Mouse (Mus musculus): Measurements from ENCODE around the gene Nf2. TPM values are rescaled to one million over a fixed set of nuclear protein-coding genes. Genes with fewer than 3 reads are reported as not detected.

Nf2 gene
- polyA plus RNA-seq, 1 experiment = 21.3 TPM

DNA sequence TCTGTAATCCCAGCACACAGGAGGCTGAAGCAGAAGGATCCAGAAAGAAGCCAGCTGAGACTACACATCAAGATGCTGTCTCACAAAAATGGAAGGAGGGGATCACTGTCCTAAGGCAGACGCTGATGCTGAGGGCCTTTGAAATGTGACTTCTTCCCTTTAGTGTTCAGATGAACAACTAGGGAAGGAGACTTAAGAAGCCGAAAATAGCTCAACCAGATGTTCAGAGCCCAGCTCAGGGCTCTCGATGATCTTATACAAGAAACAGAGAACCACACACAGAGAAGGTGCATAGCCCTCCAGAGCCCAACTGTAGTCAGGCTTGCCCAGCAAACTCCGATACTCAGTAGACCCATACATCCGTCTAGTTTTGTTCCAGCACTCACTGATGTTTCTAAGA is 12.0 kb downstream of the Nf2 start:
- no peak for DNase-seq (ENCODE audit: low read depth in 1 of 2, low spot score in 2 of 2)
- WGBS = 38% methylated on average over 5 of the region's 5 CpGs
- TF ChIP-seq CTCF (IDR thresholded peaks at IDR 0.05; ENCODE audit: extremely low read depth, insufficient read depth, insufficient read length, insufficient replicate concordance) (no peak), POLR2A (IDR thresholded peaks at IDR 0.05; ENCODE audit: low read depth, low read length) (no peak)

DNA sequence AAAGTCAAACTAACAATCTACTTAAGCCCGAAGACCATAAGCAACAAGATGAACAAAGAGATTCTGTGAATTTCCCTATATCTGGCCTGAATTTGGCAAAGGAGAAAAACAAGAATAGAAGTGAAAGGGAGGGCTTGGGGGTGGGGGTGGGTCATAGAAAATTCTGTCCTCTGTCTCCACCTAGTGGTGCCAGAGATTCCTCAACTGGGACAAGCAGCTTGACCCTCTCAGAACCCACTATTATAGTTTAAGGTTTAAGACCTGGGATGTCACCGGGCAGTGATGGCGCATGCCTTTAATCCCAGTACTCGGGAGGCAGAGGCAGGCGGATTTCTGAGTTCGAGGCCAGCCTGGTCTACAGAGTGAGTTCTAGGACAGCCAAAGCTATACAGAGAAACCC is 12.6 kb downstream of the Nf2 start:
- Histone ChIP-seq H3K27ac (ENCODE audit: insufficient read depth, low read length) (no peak overlapping the region), H3K27me3 (ENCODE audit: control insufficient read depth, insufficient read depth, low read length) (no peaks in the 10 kb centered on the region), H3K4me3 (ENCODE audit: extremely low read depth, insufficient read depth, insufficient read length) (no peak overlapping the region), H3K36me3 (ENCODE audit: control insufficient read depth, insufficient read depth, low read length) (no peaks in the 10 kb centered on the region), H3K4me1 (ENCODE audit: control insufficient read depth, insufficient read depth, insufficient read length) (no peaks in the 10 kb centered on the region)
- TF ChIP-seq POLR2A (IDR thresholded peaks at IDR 0.05; ENCODE audit: low read depth, low read length) = no peak
- peak; percentile 47; the same call in 1 of the 2 replicates for TF ChIP-seq CTCF (IDR thresholded peaks at IDR 0.05; ENCODE audit: extremely low read depth, insufficient read depth, insufficient read length, insufficient replicate concordance)
- DNase-seq (ENCODE audit: low read depth in 1 of 2, low spot score in 2 of 2) = peak; percentile 21 to 36
- WGBS = 44% methylated on average over 6 of the region's 6 CpGs

More for the DNA sequence above, 12.0 kb downstream of the Nf2 start:
- Histone ChIP-seq H3K36me3 (ENCODE audit: control insufficient read depth, insufficient read depth, low read length) (no peaks in the 10 kb centered on the region), H3K27me3 (ENCODE audit: control insufficient read depth, insufficient read depth, low read length) (no peaks in the 10 kb centered on the region), H3K4me1 (ENCODE audit: control insufficient read depth, insufficient read depth, insufficient read length) (no peaks in the 10 kb centered on the region), H3K4me3 (ENCODE audit: extremely low read depth, insufficient read depth, insufficient read length) (no peak overlapping the region), H3K27ac (ENCODE audit: insufficient read depth, low read length) (no peak overlapping the region)

DNA sequence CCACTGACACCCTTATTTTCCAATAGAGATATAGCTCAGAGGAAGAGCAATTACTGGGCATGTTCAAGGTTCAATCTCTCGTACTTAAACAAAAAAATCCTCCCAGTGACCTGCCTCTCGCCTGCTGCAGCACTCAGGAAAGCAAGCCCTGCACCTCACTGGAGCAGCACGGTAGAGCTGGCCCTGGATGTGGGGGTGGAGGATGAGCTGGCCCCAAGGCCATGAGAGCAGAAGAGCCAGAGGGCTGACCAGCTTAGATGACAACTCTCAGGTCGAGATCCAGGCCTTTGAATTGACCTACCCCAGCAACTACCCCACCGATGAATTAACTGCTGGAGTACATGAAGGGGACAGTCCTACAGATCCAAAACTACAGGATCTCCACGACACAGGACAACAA is 13.9 kb downstream of the Nf2 start:
- no peak for DNase-seq (ENCODE audit: low read depth in 1 of 2, low spot score in 2 of 2)
- H3K4me1 ChIP-seq (ENCODE audit: control insufficient read depth, insufficient read depth, insufficient read length) = no peaks in the 10 kb centered on the region
- no peak overlapping the region for H3K4me3 ChIP-seq (ENCODE audit: extremely low read depth, insufficient read depth, insufficient read length)
- no peak for TF ChIP-seq POLR2A (IDR thresholded peaks at IDR 0.05; ENCODE audit: low read depth, low read length)
- TF ChIP-seq CTCF (IDR thresholded peaks at IDR 0.05; ENCODE audit: extremely low read depth, insufficient read depth, insufficient read length, insufficient replicate concordance) = no peak
- WGBS = 90% methylated on average over 6 of the region's 6 CpGs
- no peaks in the 10 kb centered on the region for H3K36me3 ChIP-seq (ENCODE audit: control insufficient read depth, insufficient read depth, low read length)
- H3K27ac ChIP-seq (ENCODE audit: insufficient read depth, low read length) = no peak overlapping the region
- H3K27me3 ChIP-seq (ENCODE audit: control insufficient read depth, insufficient read depth, low read length) = no peaks in the 10 kb centered on the region

GRCm38 (mm10) chr11:4833295-4833939 is 15.9 kb downstream of the Nf2 start:
- no peak for DNase-seq (ENCODE audit: low read depth in 1 of 2, low spot score in 2 of 2)
- 81% methylated on average over 3 of the region's 3 CpGs for WGBS
- H3K4me1 ChIP-seq (ENCODE audit: control insufficient read depth, insufficient read depth, insufficient read length) = no peaks in the 10 kb centered on the region
- no peak overlapping the region for H3K27ac ChIP-seq (ENCODE audit: insufficient read depth, low read length)
- no peak for TF ChIP-seq CTCF (IDR thresholded peaks at IDR 0.05; ENCODE audit: extremely low read depth, insufficient read depth, insufficient read length, insufficient replicate concordance)
- no peak for TF ChIP-seq POLR2A (IDR thresholded peaks at IDR 0.05; ENCODE audit: low read depth, low read length)
- no peak overlapping the region for H3K4me3 ChIP-seq (ENCODE audit: extremely low read depth, insufficient read depth, insufficient read length)
- H3K36me3 ChIP-seq (ENCODE audit: control insufficient read depth, insufficient read depth, low read length) = no peaks in the 10 kb centered on the region
- no peaks in the 10 kb centered on the region for H3K27me3 ChIP-seq (ENCODE audit: control insufficient read depth, insufficient read depth, low read length)

DNA sequence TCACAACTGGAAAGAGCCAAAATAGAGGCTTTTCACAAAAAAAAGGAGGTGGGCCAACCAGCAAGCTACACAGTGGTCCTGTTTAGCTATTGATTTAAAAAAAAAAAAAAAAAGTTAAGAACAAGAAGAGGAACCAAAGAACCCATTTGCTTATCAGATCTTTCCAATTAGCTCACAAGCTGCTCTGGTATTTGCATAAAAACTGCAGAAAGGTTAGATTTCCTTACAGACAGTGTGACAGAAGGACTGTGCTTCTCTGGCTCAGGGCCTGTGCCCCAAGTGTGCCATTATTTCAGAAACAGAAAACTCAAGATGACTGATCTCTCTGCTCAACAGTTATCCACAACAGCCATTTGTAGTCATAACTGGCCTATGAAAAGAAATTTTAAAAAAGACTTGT is 18.3 kb downstream of the Nf2 start:
- no peak for TF ChIP-seq POLR2A (IDR thresholded peaks at IDR 0.05; ENCODE audit: low read depth, low read length)
- no peak for TF ChIP-seq CTCF (IDR thresholded peaks at IDR 0.05; ENCODE audit: extremely low read depth, insufficient read depth, insufficient read length, insufficient replicate concordance)
- H3K27me3 ChIP-seq (ENCODE audit: control insufficient read depth, insufficient read depth, low read length) = no peaks in the 10 kb centered on the region
- no peak overlapping the region for H3K27ac ChIP-seq (ENCODE audit: insufficient read depth, low read length)
- 0 out of 2 replicates have a peak, but pooled peaks cover 2% of the 10 kb centered on the region for H3K4me1 ChIP-seq (ENCODE audit: control insufficient read depth, insufficient read depth, insufficient read length)
- no peak for DNase-seq (ENCODE audit: low read depth in 1 of 2, low spot score in 2 of 2)
- H3K4me3 ChIP-seq (ENCODE audit: extremely low read depth, insufficient read depth, insufficient read length) = no peak overlapping the region
- H3K36me3 ChIP-seq (ENCODE audit: control insufficient read depth, insufficient read depth, low read length) = no peaks in the 10 kb centered on the region

DNA sequence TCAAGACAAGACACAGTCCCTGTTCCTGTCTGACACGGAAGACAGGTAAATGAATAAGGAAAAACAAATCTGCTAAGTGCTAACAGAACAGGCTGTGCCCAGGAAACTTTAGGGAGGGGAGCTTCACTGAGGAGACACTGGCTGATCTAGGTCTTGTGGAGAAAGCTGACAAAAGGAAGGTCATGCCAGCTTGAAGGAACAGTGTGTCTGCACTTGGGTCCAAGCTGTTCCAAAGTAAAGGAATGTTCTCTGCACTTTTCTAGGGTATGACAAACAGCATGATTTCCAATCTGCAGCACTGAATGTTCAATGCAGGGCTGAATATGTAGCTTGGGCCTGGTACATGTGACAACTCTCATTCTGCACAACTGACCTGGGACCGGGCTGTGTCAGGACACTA is 21.4 kb downstream of the Nf2 start:
- Histone ChIP-seq H3K27ac (ENCODE audit: insufficient read depth, low read length) (no peak overlapping the region), H3K36me3 (ENCODE audit: control insufficient read depth, insufficient read depth, low read length) (no peaks in the 10 kb centered on the region), H3K27me3 (ENCODE audit: control insufficient read depth, insufficient read depth, low read length) (no peaks in the 10 kb centered on the region), H3K4me1 (ENCODE audit: control insufficient read depth, insufficient read depth, insufficient read length) (peaks cover 4% of the 10 kb centered on the region; the same call in 1 of the 2 replicates), H3K4me3 (ENCODE audit: extremely low read depth, insufficient read depth, insufficient read length) (no peak overlapping the region)
- no peak for TF ChIP-seq POLR2A (IDR thresholded peaks at IDR 0.05; ENCODE audit: low read depth, low read length)
- TF ChIP-seq CTCF (IDR thresholded peaks at IDR 0.05; ENCODE audit: extremely low read depth, insufficient read depth, insufficient read length, insufficient replicate concordance) = no peak
- 91% methylated on average over 2 of the region's 2 CpGs for WGBS
- no peak for DNase-seq (ENCODE audit: low read depth in 1 of 2, low spot score in 2 of 2)

DNA sequence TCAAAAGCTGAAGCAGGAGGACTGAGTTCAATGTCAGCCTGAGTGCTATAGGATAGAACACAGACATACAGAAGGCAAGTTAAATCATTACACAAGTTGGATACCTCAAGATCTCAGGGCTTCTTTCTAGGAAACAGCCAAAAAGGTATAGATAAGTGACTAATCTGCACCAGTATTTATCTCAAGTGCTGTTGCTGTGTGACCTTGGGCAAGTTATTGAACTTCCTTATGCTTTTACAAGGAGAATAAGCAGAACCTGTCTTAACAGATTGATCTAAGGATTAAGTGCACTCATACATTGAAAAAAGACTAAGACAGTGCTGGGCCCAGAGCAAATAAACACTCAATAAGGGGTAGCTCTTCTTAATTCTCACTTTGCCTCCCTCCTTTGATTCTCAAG is 22.0 kb downstream of the Nf2 start:
- no peak for DNase-seq (ENCODE audit: low read depth in 1 of 2, low spot score in 2 of 2)
- no peaks in the 10 kb centered on the region for H3K36me3 ChIP-seq (ENCODE audit: control insufficient read depth, insufficient read depth, low read length)
- peaks cover 4% of the 10 kb centered on the region; the same call in 1 of the 2 replicates for H3K4me1 ChIP-seq (ENCODE audit: control insufficient read depth, insufficient read depth, insufficient read length)
- H3K27ac ChIP-seq (ENCODE audit: insufficient read depth, low read length) = no peak overlapping the region
- no peak overlapping the region for H3K4me3 ChIP-seq (ENCODE audit: extremely low read depth, insufficient read depth, insufficient read length)
- TF ChIP-seq POLR2A (IDR thresholded peaks at IDR 0.05; ENCODE audit: low read depth, low read length) (no peak), CTCF (IDR thresholded peaks at IDR 0.05; ENCODE audit: extremely low read depth, insufficient read depth, insufficient read length, insufficient replicate concordance) (no peak)
- no peaks in the 10 kb centered on the region for H3K27me3 ChIP-seq (ENCODE audit: control insufficient read depth, insufficient read depth, low read length)
